Mouse (Mus musculus): ENCODE measurements around the gene Jmjd1c.

GRCm38 (mm10) chr10:67071389-67071788 lies 24.5 kb upstream of the Jmjd1c start:
- no peak for TF ChIP-seq CTCF (IDR thresholded peaks at IDR 0.05; ENCODE audit: control insufficient read depth, insufficient read depth, insufficient replicate concordance, low read depth, low read length)
- TF ChIP-seq POLR2A (IDR thresholded peaks at IDR 0.05; ENCODE audit: control insufficient read depth, low read depth, low read length), result no peak
